8 mouse cellular contexts compared by ENCODE assay signal in genomic region chr11:3648305-3648963, GRCm38 (mm10). TPM values are rescaled to one million over a fixed set of nuclear protein-coding genes. Genes with fewer than 3 reads are reported as not detected.
DNase-seq lines count a peak whose midpoint lies in the region; ATAC-seq and TF ChIP-seq lines count a peak whose summit lies in the region.

No protein-coding gene starts in this region.

- H3K4me3 ChIP-seq in forebrain, embryonic 10.5 days, result peak overlapping the region; percentile 95
- peak overlapping the region; percentile 63 for H3K4me3 ChIP-seq in intestine, embryonic 15.5 days (replicated peaks)
- H3K4me3 ChIP-seq in lung, embryonic 14.5 days (ENCODE audit: low read depth, low read length), result peak overlapping the region; percentile 95
- H3K4me3 ChIP-seq in stomach, embryonic 16.5 days (replicated peaks; ENCODE audit: low read length), result peak overlapping the region; percentile 89

- peak overlapping the region; percentile 88 for H3K4me2 ChIP-seq in intestine, embryonic 15.5 days (replicated peaks)
- H3K4me2 ChIP-seq in lung, embryonic 14.5 days, result peak overlapping the region; percentile 85
- H3K4me2 ChIP-seq in stomach, embryonic 16.5 days (ENCODE audit: low read depth, low read length), result peak overlapping the region; percentile 63

- ATAC-seq in intestine, embryonic 15.5 days, result peak; percentile 57
- ATAC-seq in lung, embryonic 14.5 days (ENCODE audit: insufficient read depth), result peak; percentile 40
- peak; percentile 8; the same call in 1 of the 2 replicates for ATAC-seq in stomach, embryonic 16.5 days (ENCODE audit: insufficient read depth, low FRiP score)

- WGBS in forebrain, embryonic 10.5 days, result under 1% methylated on average over 55 of the region's 62 CpGs
- WGBS in intestine, embryonic 15.5 days, result under 1% methylated on average over 59 of the region's 62 CpGs
- under 1% methylated on average over 49 of the region's 62 CpGs for WGBS in lung, embryonic 14.5 days
- WGBS in stomach, embryonic 16.5 days, result under 1% methylated on average over 53 of the region's 62 CpGs

- H3K9ac ChIP-seq in intestine, embryonic 15.5 days, result peak overlapping the region; percentile 80
- peak overlapping the region; percentile 98 for H3K9ac ChIP-seq in lung, embryonic 14.5 days
- peak overlapping the region; percentile 93 for H3K9ac ChIP-seq in stomach, embryonic 16.5 days (ENCODE audit: low read length)

- peaks cover 21% of the 10 kb centered on the region for H3K4me1 ChIP-seq in forebrain, embryonic 10.5 days
- H3K4me1 ChIP-seq in intestine, embryonic 15.5 days (replicated peaks), result peaks cover 3% of the 10 kb centered on the region
- peaks cover 4% of the 10 kb centered on the region for H3K4me1 ChIP-seq in lung, embryonic 14.5 days (ENCODE audit: insufficient read depth)
- peaks cover 9% of the 10 kb centered on the region; the same call in 1 of the 2 replicates for H3K4me1 ChIP-seq in stomach, embryonic 16.5 days (ENCODE audit: control insufficient read depth, insufficient read depth, low read length)

- H3K36me3 ChIP-seq in forebrain, embryonic 10.5 days (replicated peaks), result peaks cover 84% of the 10 kb centered on the region
- peaks cover 24% of the 10 kb centered on the region for H3K36me3 ChIP-seq in intestine, embryonic 15.5 days
- H3K36me3 ChIP-seq in lung, embryonic 14.5 days (ENCODE audit: insufficient read depth), result peaks cover 51% of the 10 kb centered on the region
- peaks cover 34% of the 10 kb centered on the region for H3K36me3 ChIP-seq in stomach, embryonic 16.5 days (ENCODE audit: control insufficient read depth, insufficient read depth, low read length)

- DNase-seq in adrenal gland, adult 18-20 months (ENCODE audit: low spot score in 2 of 2), result peak; percentile 51 to 60
- no peak for DNase-seq in adrenal gland, postnatal 4 days (ENCODE audit: low spot score in 2 of 2)
- DNase-seq in right cerebral cortex, adult 2 months (ENCODE audit: low spot score in 2 of 2), result peak; percentile 16 to 21
- DNase-seq in right cerebral cortex, postnatal 4 days, result no peak
- no peak for DNase-seq in forebrain, embryonic 10.5 days (ENCODE audit: extremely low spot score, low spot score)
- peak; percentile 54 for DNase-seq in lung, embryonic 14.5 days

- H3K9me3 ChIP-seq in forebrain, embryonic 10.5 days, result peaks cover 71% of the 10 kb centered on the region
- peaks cover 7% of the 10 kb centered on the region for H3K9me3 ChIP-seq in intestine, embryonic 15.5 days
- H3K9me3 ChIP-seq in lung, embryonic 14.5 days (ENCODE audit: low read depth, low read length), result peaks cover 24% of the 10 kb centered on the region
- peaks cover 19% of the 10 kb centered on the region for H3K9me3 ChIP-seq in stomach, embryonic 16.5 days (replicated peaks; ENCODE audit: control insufficient read depth, low read length)

- no peaks in the 10 kb centered on the region for H3K27me3 ChIP-seq in forebrain, embryonic 10.5 days (ENCODE audit: poor library complexity, severe bottlenecking)
- H3K27me3 ChIP-seq in intestine, embryonic 15.5 days (replicated peaks), result no peaks in the 10 kb centered on the region
- H3K27me3 ChIP-seq in lung, embryonic 14.5 days (ENCODE audit: insufficient read depth, low read length), result no peaks in the 10 kb centered on the region
- no peaks in the 10 kb centered on the region for H3K27me3 ChIP-seq in stomach, embryonic 16.5 days (ENCODE audit: control insufficient read depth, insufficient read depth, low read length)

- peak overlapping the region; percentile 98 for H3K27ac ChIP-seq in forebrain, embryonic 10.5 days
- H3K27ac ChIP-seq in intestine, embryonic 15.5 days, result peak overlapping the region; percentile 93
- peak overlapping the region; percentile 95 for H3K27ac ChIP-seq in lung, embryonic 14.5 days (ENCODE audit: low read depth)
- H3K27ac ChIP-seq in stomach, embryonic 16.5 days (ENCODE audit: low read length), result peak overlapping the region; percentile 93

- TF ChIP-seq CTCF in lung, embryonic 14.5 days (IDR thresholded peaks at IDR 0.05; ENCODE audit: low read depth), result no peak

RNA-seq across cellular contexts. Expression of gene Morc2a, which starts 0.6 kb away (rescaled TPM):
- total RNA-seq in adrenal gland, adult 18-20 months (2021), result 10 to 100 TPM; 31.5 to 39.8 TPM
- 10 to 100 TPM; 57.1 to 68.6 TPM for total RNA-seq in adrenal gland, postnatal 4 days (2021)
- polyA plus RNA-seq in forebrain, embryonic 10.5 days (2016; fragmentation: Nextera tagmentation; extraction: Ambion mirVana), result 41.8 and 42.6 TPM in 2 replicates
- polyA plus RNA-seq in intestine, embryonic 15.5 days (2015; fragmentation: Nextera tagmentation; extraction: Ambion mirVana), result 20.9 and 21.1 TPM in 2 replicates
- polyA plus RNA-seq in lung, embryonic 14.5 days (2014; fragmentation: Nextera tagmentation; extraction: Ambion mirVana), result 25.7 and 27.1 TPM in 2 replicates
- 23.4 and 25.4 TPM in 2 replicates for polyA plus RNA-seq in stomach, embryonic 16.5 days (2015; fragmentation: Nextera tagmentation; extraction: Ambion mirVana)

Comparison
In these comparisons a context has a peak if more than half of its experiments do, and no peak if none do; other contexts are left out.
1. DNase-seq: peak in adrenal gland, adult 18-20 months (2 of 2), right cerebral cortex, adult 2 months (2 of 2) and lung, embryonic 14.5 days (single experiment); none in adrenal gland, postnatal 4 days (0 of 2), right cerebral cortex, postnatal 4 days (single experiment) and forebrain, embryonic 10.5 days (single experiment).
2. Peak in every context shown above with its lines, with median percentiles within 50 percentile points of each other: H3K27ac ChIP-seq, H3K4me3 ChIP-seq, ATAC-seq, H3K4me2 ChIP-seq and H3K9ac ChIP-seq.